Mouse (Mus musculus) thymus, postnatal 4 days (tissue): ENCODE data around the gene Fgfr2.
"Not testable (repeated sequence)": the region's sequence is repeated elsewhere in the genome, so short reads cannot be mapped to it uniquely, and the experiment has no call there.

Experiments used
- DNase-seq: peaks from one replicate; pipeline ENCODE4 v3.0.0; 2021

Fgfr2 gene

GRCm38 (mm10) chr7:130472683-130473082 is 2650.5 kb downstream of the Fgfr2 start:
- DNase-seq = no peak

GRCm38 (mm10) chr7:130471045-130471444 is 2652.1 kb downstream of the Fgfr2 start:
- DNase-seq = no peak

GRCm38 (mm10) chr7:130455587-130456246 is 2667.4 kb downstream of the Fgfr2 start:
- DNase-seq = no peak

GRCm38 (mm10) chr7:130454226-130454625 is 2668.9 kb downstream of the Fgfr2 start:
- DNase-seq = no peak

- no peak for DNase-seq
These were observed 2687.4 kb downstream of the Fgfr2 start for GRCm38 (mm10) chr7:130435776-130436175.

GRCm38 (mm10) chr7:130432141-130432540 is 2691.0 kb downstream of the Fgfr2 start:
- DNase-seq = no peak

- no peak for DNase-seq
These were observed 2696.6 kb downstream of the Fgfr2 start for GRCm38 (mm10) chr7:130426586-130426985.

GRCm38 (mm10) chr7:130425991-130426390 is 2697.2 kb downstream of the Fgfr2 start:
- no peak for DNase-seq

- DNase-seq = no peak
These were observed 2703.2 kb downstream of the Fgfr2 start for GRCm38 (mm10) chr7:130419961-130420360.

- no peak for DNase-seq
These were observed 2715.5 kb downstream of the Fgfr2 start for GRCm38 (mm10) chr7:130407622-130408021.

- DNase-seq = no peak
These were observed 2719.8 kb downstream of the Fgfr2 start for GRCm38 (mm10) chr7:130403346-130403745.

- DNase-seq = no peak
These were observed 2728.5 kb downstream of the Fgfr2 start for GRCm38 (mm10) chr7:130394697-130395096.

GRCm38 (mm10) chr7:130390060-130390459 is 2733.1 kb downstream of the Fgfr2 start:
- DNase-seq = not testable (repeated sequence)

- DNase-seq = no peak
These were observed 2736.8 kb downstream of the Fgfr2 start for GRCm38 (mm10) chr7:130386308-130386707.

GRCm38 (mm10) chr7:130385732-130386294 is 2737.3 kb downstream of the Fgfr2 start:
- no peak for DNase-seq

GRCm38 (mm10) chr7:130382126-130382525 is 2741.0 kb downstream of the Fgfr2 start:
- no peak for DNase-seq

GRCm38 (mm10) chr7:130381387-130381951 is 2741.7 kb downstream of the Fgfr2 start:
- DNase-seq = no peak

- DNase-seq = no peak
These were observed 2742.3 kb downstream of the Fgfr2 start for GRCm38 (mm10) chr7:130380769-130381355.

GRCm38 (mm10) chr7:130380367-130380766 is 2742.8 kb downstream of the Fgfr2 start:
- DNase-seq = no peak

- DNase-seq = no peak
These were observed 2743.3 kb downstream of the Fgfr2 start for GRCm38 (mm10) chr7:130379886-130380285.

GRCm38 (mm10) chr7:130378308-130378707 is 2744.8 kb downstream of the Fgfr2 start:
- DNase-seq = no peak

- no peak for DNase-seq
These were observed 2748.8 kb downstream of the Fgfr2 start for GRCm38 (mm10) chr7:130374311-130374710.

GRCm38 (mm10) chr7:130368827-130369641 is 2754.1 kb downstream of the Fgfr2 start:
- no peak for DNase-seq
